ENCODE assay signal across 23 mouse cellular contexts in genomic region chr14:75501501-75501990, GRCm38 (mm10). TPM values are rescaled to one million over a fixed set of nuclear protein-coding genes. Genes with fewer than 3 reads are reported as not detected.
DNase-seq lines count a peak whose midpoint lies in the region; ATAC-seq and TF ChIP-seq lines count a peak whose summit lies in the region.
"Had no signal": no experiment of that assay in that cellular context is flagged by ENCODE, and none has a peak within 500 bp of the region (broad histone marks: within the 10 kb centered on the region; RNA-seq: fewer than 3 reads in every experiment).

No protein-coding gene starts in this region.

- no peaks in the 10 kb centered on the region for H3K27me3 ChIP-seq in hindbrain, embryonic 11.5 days (ENCODE audit: control insufficient read depth, insufficient read depth, low read length)
- H3K27me3 ChIP-seq in hindbrain, embryonic 12.5 days: no peaks in the 10 kb centered on the region
- H3K27me3 ChIP-seq in kidney, postnatal 0 days (ENCODE audit: insufficient read depth, low read length): no peaks in the 10 kb centered on the region
- H3K27me3 ChIP-seq: embryonic facial prominence, embryonic 13.5 days had no signal

- intact Hi-C loops in left cerebral cortex, postnatal 14 days (cut with DNase I): no loop called here

- H3K27ac ChIP-seq in hindbrain, embryonic 11.5 days (ENCODE audit: low read depth, low read length): no peak overlapping the region
- no peak overlapping the region for H3K27ac ChIP-seq in hindbrain, embryonic 12.5 days
- H3K27ac ChIP-seq in kidney, postnatal 0 days: no peak overlapping the region
- H3K27ac ChIP-seq: embryonic facial prominence, embryonic 13.5 days; forebrain, embryonic 12.5 days; heart, embryonic 10.5 days had no signal

- peak; percentile 27 for DNase-seq in hindbrain, embryonic 11.5 days (ENCODE audit: low spot score)
- peak; percentile 72 for DNase-seq in kidney, postnatal 0 days (ENCODE audit: low spot score)
- no peak for DNase-seq in kidney, adult 9 months
- peak; percentile 56 for DNase-seq in retina, embryonic 14.5 days (ENCODE audit: low spot score)
- DNase-seq in retina, postnatal 1 day: no peak
- no peak for DNase-seq in left cerebral cortex, postnatal 14 days (ENCODE audit: low spot score in 2 of 2)
- no peak for DNase-seq in adrenal gland, postnatal 14 days
- DNase-seq: adrenal gland, postnatal 10 days; cerebellum, adult 18-20 months; cerebellum, adult 9-11 months; cerebellum, postnatal 36 days; gastrocnemius, postnatal 10 days; heart, adult 18-20 months; heart, postnatal 10 days; heart, postnatal 4 days had no signal

- no peak overlapping the region for H3K4me3 ChIP-seq in hindbrain, embryonic 11.5 days (ENCODE audit: low read depth, low read length)
- H3K4me3 ChIP-seq in hindbrain, embryonic 12.5 days: no peak overlapping the region
- H3K4me3 ChIP-seq in kidney, postnatal 0 days (replicated peaks; ENCODE audit: low read depth, low read length): no peak overlapping the region
- H3K4me3 ChIP-seq: embryonic facial prominence, embryonic 13.5 days; forebrain, embryonic 12.5 days; heart, embryonic 10.5 days had no signal

- no peaks in the 10 kb centered on the region for H3K36me3 ChIP-seq in hindbrain, embryonic 11.5 days (ENCODE audit: control insufficient read depth, insufficient read depth, low read length)
- no peaks in the 10 kb centered on the region for H3K36me3 ChIP-seq in hindbrain, embryonic 12.5 days
- H3K36me3 ChIP-seq in kidney, postnatal 0 days (ENCODE audit: insufficient read depth, low read length): no peaks in the 10 kb centered on the region
- H3K36me3 ChIP-seq: embryonic facial prominence, embryonic 13.5 days; heart, embryonic 10.5 days had no signal

- H3K4me2 ChIP-seq in hindbrain, embryonic 11.5 days (replicated peaks; ENCODE audit: low read depth, low read length): no peak overlapping the region
- no peak overlapping the region for H3K4me2 ChIP-seq in hindbrain, embryonic 12.5 days (replicated peaks)
- H3K4me2 ChIP-seq in kidney, postnatal 0 days (ENCODE audit: low read length): no peak overlapping the region
- H3K4me2 ChIP-seq: embryonic facial prominence, embryonic 13.5 days; forebrain, embryonic 12.5 days had no signal

- no peak for TF ChIP-seq CTCF in kidney, postnatal 0 days (IDR thresholded peaks at IDR 0.05; ENCODE audit: low read depth)

- H3K9me3 ChIP-seq in hindbrain, embryonic 11.5 days (ENCODE audit: control insufficient read depth, low read length): no peaks in the 10 kb centered on the region
- no peaks in the 10 kb centered on the region for H3K9me3 ChIP-seq in hindbrain, embryonic 12.5 days (replicated peaks)
- H3K9me3 ChIP-seq in kidney, postnatal 0 days (replicated peaks; ENCODE audit: low read length): no peaks in the 10 kb centered on the region
- H3K9me3 ChIP-seq: embryonic facial prominence, embryonic 13.5 days; forebrain, embryonic 12.5 days; heart, embryonic 10.5 days had no signal

- 0 out of 2 replicates have a peak, but pooled peaks have one; percentile 26 for ATAC-seq in hindbrain, embryonic 11.5 days (ENCODE audit: low FRiP score)
- no peak for ATAC-seq in hindbrain, embryonic 12.5 days (ENCODE audit: low FRiP score)
- peak; percentile 29; the same call in 1 of the 2 replicates for ATAC-seq in kidney, postnatal 0 days (replicated peaks; ENCODE audit: low FRiP score, low read depth)
- ATAC-seq: forebrain, embryonic 16.5 days; hindbrain, embryonic 16.5 days had no signal

- H3K4me1 ChIP-seq in hindbrain, embryonic 11.5 days (replicated peaks; ENCODE audit: control insufficient read depth, insufficient read depth, low read length): no peaks in the 10 kb centered on the region
- peaks cover 11% of the 10 kb centered on the region for H3K4me1 ChIP-seq in hindbrain, embryonic 12.5 days
- no peaks in the 10 kb centered on the region for H3K4me1 ChIP-seq in kidney, postnatal 0 days (replicated peaks; ENCODE audit: insufficient read depth, low read length)
- H3K4me1 ChIP-seq: embryonic facial prominence, embryonic 13.5 days had no signal

- H3K9ac ChIP-seq in hindbrain, embryonic 11.5 days (ENCODE audit: low read depth, low read length): no peak overlapping the region
- H3K9ac ChIP-seq in hindbrain, embryonic 12.5 days: no peak overlapping the region
- H3K9ac ChIP-seq in kidney, postnatal 0 days (ENCODE audit: low read depth, low read length): no peak overlapping the region
- H3K9ac ChIP-seq: embryonic facial prominence, embryonic 13.5 days; forebrain, embryonic 12.5 days had no signal

- WGBS in hindbrain, embryonic 11.5 days: 23% methylated on average over 3 of the region's 3 CpGs
- 24% methylated on average over 3 of the region's 3 CpGs for WGBS in hindbrain, embryonic 12.5 days
- WGBS in kidney, postnatal 0 days: 19% methylated on average over 3 of the region's 3 CpGs

RNA-seq across cellular contexts. Expression of gene Siah3, which starts 45.8 kb away (rescaled TPM):
- polyA plus RNA-seq in hindbrain, embryonic 11.5 days (2014; fragmentation: Nextera tagmentation; extraction: Ambion mirVana): 2.2 and 2.4 TPM in 2 replicates
- polyA plus RNA-seq in hindbrain, embryonic 12.5 days (2016; fragmentation: Nextera tagmentation; extraction: Ambion mirVana): 1.9 and 2.1 TPM in 2 replicates
- 0.03 and 0.08 TPM in 2 replicates for polyA plus RNA-seq in kidney, postnatal 0 days (2015; fragmentation: Nextera tagmentation; extraction: Ambion mirVana)
- 10 to 100 TPM; 11.4 to 12.5 TPM for total RNA-seq in left cerebral cortex, postnatal 14 days (2021)
- 0.53 and 0.63 TPM in 2 replicates for total RNA-seq in adrenal gland, postnatal 14 days (2021)
- total RNA-seq: heart, adult 18-20 months had no signal
- polyA plus RNA-seq: C2C12; heart, embryonic 14.5 days had no signal

Comparison
In these comparisons a context has a peak if more than half of its experiments do, and no peak if none do; other contexts are left out.
1. DNase-seq: peak in hindbrain, embryonic 11.5 days (single experiment), kidney, postnatal 0 days (single experiment) and retina, embryonic 14.5 days (single experiment); none in kidney, adult 9 months (single experiment), retina, postnatal 1 day (single experiment), left cerebral cortex, postnatal 14 days (0 of 2) and adrenal gland, postnatal 14 days (single experiment).